Mouse (Mus musculus): ENCODE data around the gene Slc22a23.

- TF ChIP-seq CTCF (IDR thresholded peaks at IDR 0.05; ENCODE audit: low read depth) (no peak), EP300 (IDR thresholded peaks at IDR 0.05; ENCODE audit: low read depth) (no peak)
Measured at GRCm38 (mm10) chr13:34295787-34296435, 49.1 kb downstream of the Slc22a23 start.
